Comparison of ENCODE assay signal across 21 mouse cellular contexts in genomic region chr1:86489901-86490300, GRCm38 (mm10). TPM values are rescaled to one million over a fixed set of nuclear protein-coding genes. Genes with fewer than 3 reads are reported as not detected.
A peak's percentile ranks its signal among the peaks of the same experiment; 100 is the strongest.
DNase-seq lines count a peak whose midpoint lies in the region; ATAC-seq and TF ChIP-seq lines count a peak whose summit lies in the region.
"Had no signal": no experiment of that assay in that cellular context is flagged by ENCODE, and none has a peak within 500 bp of the region (broad histone marks: within the 10 kb centered on the region; RNA-seq: fewer than 3 reads in every experiment).

No protein-coding gene starts in this region.

- peak overlapping the region; percentile 76; the same call in 1 of the 2 replicates for H3K27ac ChIP-seq in heart, postnatal 0 days (ENCODE audit: low read depth)
- H3K27ac ChIP-seq in heart, adult 2 months, result no peak overlapping the region
- 0 out of 2 replicates have a peak overlapping the region, but pooled peaks have one; percentile 51 for H3K27ac ChIP-seq in liver, embryonic 12.5 days
- no peak overlapping the region for H3K27ac ChIP-seq in liver, embryonic 11.5 days (ENCODE audit: low read depth, low read length)
- peak overlapping the region; percentile 98 for H3K27ac ChIP-seq in stomach, embryonic 16.5 days (ENCODE audit: low read length)
- H3K27ac ChIP-seq: heart, embryonic 13.5 days; hindbrain, embryonic 14.5 days; intestine, embryonic 15.5 days; layer of hippocampus, adult 2 months; midbrain, embryonic 12.5 days had no signal

- no peak overlapping the region for H3K9ac ChIP-seq in heart, postnatal 0 days (replicated peaks; ENCODE audit: low read depth, low read length)
- H3K9ac ChIP-seq in heart, adult 2 months (ENCODE audit: low read depth, low read length), result no peak overlapping the region
- H3K9ac ChIP-seq in liver, embryonic 12.5 days, result no peak overlapping the region
- no peak overlapping the region for H3K9ac ChIP-seq in liver, embryonic 11.5 days (ENCODE audit: low read depth, low read length)
- no peak overlapping the region for H3K9ac ChIP-seq in stomach, embryonic 16.5 days (ENCODE audit: low read length)
- H3K9ac ChIP-seq: heart, embryonic 13.5 days; hindbrain, embryonic 14.5 days; intestine, embryonic 15.5 days; liver, embryonic 15.5 days; midbrain, embryonic 12.5 days had no signal

- TF ChIP-seq POLR2A in heart, adult 2 months (IDR thresholded peaks at IDR 0.05; ENCODE audit: insufficient read depth, low read depth, low read length), result no peak

- H3K27me3 ChIP-seq in heart, postnatal 0 days (ENCODE audit: control insufficient read depth, insufficient read depth, low read length), result no peaks in the 10 kb centered on the region
- no peaks in the 10 kb centered on the region for H3K27me3 ChIP-seq in heart, adult 2 months (ENCODE audit: control insufficient read depth, insufficient read depth, low read length)
- no peaks in the 10 kb centered on the region for H3K27me3 ChIP-seq in liver, embryonic 12.5 days (replicated peaks)
- no peaks in the 10 kb centered on the region for H3K27me3 ChIP-seq in liver, embryonic 11.5 days (replicated peaks; ENCODE audit: control insufficient read depth, insufficient read depth, low read length)
- H3K27me3 ChIP-seq in stomach, embryonic 16.5 days (ENCODE audit: control insufficient read depth, insufficient read depth, low read length), result no peaks in the 10 kb centered on the region
- H3K27me3 ChIP-seq: heart, embryonic 13.5 days; intestine, embryonic 15.5 days; liver, embryonic 15.5 days; midbrain, embryonic 12.5 days had no signal

- ATAC-seq in heart, postnatal 0 days (ENCODE audit: insufficient read depth, low read depth), result no peak
- ATAC-seq in liver, embryonic 12.5 days, result no peak
- no peak for ATAC-seq in liver, embryonic 11.5 days (replicated peaks; ENCODE audit: low FRiP score)
- no peak for ATAC-seq in stomach, embryonic 16.5 days (ENCODE audit: insufficient read depth, low FRiP score)
- ATAC-seq: CD4-positive, CD25-positive, alpha-beta regulatory T cell, adult 4 months; forebrain, embryonic 14.5 days; intestine, embryonic 15.5 days had no signal

- DNase-seq in heart, postnatal 0 days (ENCODE audit: low spot score), result no peak
- DNase-seq in heart, adult 2 months, result no peak
- no peak for DNase-seq in liver, embryonic 11.5 days (ENCODE audit: low spot score)
- DNase-seq in ES-CJ7 (ENCODE audit: low read depth, low spot score), result peak; percentile 76
- DNase-seq in frontal cortex, postnatal 14 days (ENCODE audit: low spot score in 2 of 2), result no peak
- DNase-seq: adrenal gland, postnatal 25 days; cerebellum, adult 8-10 months; gastrocnemius, postnatal 10 days; heart, postnatal 36 days; kidney, postnatal 25 days; lung, postnatal 14 days had no signal

- intact Hi-C loops in heart, adult 2 months (cut with DNase I), result no loop called here

- TF ChIP-seq CTCF in heart, postnatal 0 days (IDR thresholded peaks at IDR 0.05; ENCODE audit: low read depth), result no peak
- no peak for TF ChIP-seq CTCF in heart, adult 2 months (IDR thresholded peaks at IDR 0.05)

- WGBS in heart, postnatal 0 days, result 90% methylated on average over 4 of the region's 4 CpGs
- 91% methylated on average over 4 of the region's 4 CpGs for WGBS in heart, adult 2 months
- WGBS in liver, embryonic 12.5 days (ENCODE audit: insufficient replicate concordance), result 87% methylated on average over 4 of the region's 4 CpGs
- WGBS in liver, embryonic 11.5 days, result 87% methylated on average over 4 of the region's 4 CpGs
- WGBS in stomach, embryonic 16.5 days, result 93% methylated on average over 4 of the region's 4 CpGs

- TF ChIP-seq EP300 in heart, postnatal 0 days (IDR thresholded peaks at IDR 0.05; ENCODE audit: low read depth), result no peak
- no peak for TF ChIP-seq EP300 in heart, adult 2 months (IDR thresholded peaks at IDR 0.05; ENCODE audit: insufficient read depth, low read depth, low read length)

- H3K9me3 ChIP-seq in heart, postnatal 0 days (replicated peaks; ENCODE audit: control insufficient read depth, low read length), result no peaks in the 10 kb centered on the region
- no peaks in the 10 kb centered on the region for H3K9me3 ChIP-seq in liver, embryonic 12.5 days (replicated peaks)
- H3K9me3 ChIP-seq in liver, embryonic 11.5 days (ENCODE audit: control insufficient read depth, low read length), result no peaks in the 10 kb centered on the region
- H3K9me3 ChIP-seq in stomach, embryonic 16.5 days (replicated peaks; ENCODE audit: control insufficient read depth, low read length), result no peaks in the 10 kb centered on the region
- H3K9me3 ChIP-seq: heart, embryonic 13.5 days; intestine, embryonic 15.5 days; liver, embryonic 15.5 days; midbrain, embryonic 12.5 days had no signal

- H3K36me3 ChIP-seq in heart, postnatal 0 days (replicated peaks; ENCODE audit: control insufficient read depth, insufficient read depth, low read length), result no peaks in the 10 kb centered on the region
- peaks cover 5% of the 10 kb centered on the region; the same call in 1 of the 2 replicates for H3K36me3 ChIP-seq in heart, adult 2 months (ENCODE audit: control insufficient read depth, insufficient read depth, low read length)
- no peaks in the 10 kb centered on the region for H3K36me3 ChIP-seq in liver, embryonic 12.5 days
- H3K36me3 ChIP-seq in liver, embryonic 11.5 days (ENCODE audit: control insufficient read depth, insufficient read depth, low read length), result no peaks in the 10 kb centered on the region
- H3K36me3 ChIP-seq in stomach, embryonic 16.5 days (ENCODE audit: control insufficient read depth, insufficient read depth, low read length), result no peaks in the 10 kb centered on the region
- H3K36me3 ChIP-seq: heart, embryonic 13.5 days; intestine, embryonic 15.5 days; liver, embryonic 15.5 days; midbrain, embryonic 12.5 days had no signal

- H3K4me1 ChIP-seq in heart, postnatal 0 days (ENCODE audit: control insufficient read depth, insufficient read depth), result peaks cover 24% of the 10 kb centered on the region; the same call in 1 of the 2 replicates
- peaks cover 18% of the 10 kb centered on the region for H3K4me1 ChIP-seq in heart, adult 2 months (ENCODE audit: control insufficient read depth, insufficient read depth, low read length)
- peaks cover 50% of the 10 kb centered on the region for H3K4me1 ChIP-seq in liver, embryonic 12.5 days
- H3K4me1 ChIP-seq in liver, embryonic 11.5 days (replicated peaks; ENCODE audit: control insufficient read depth, insufficient read depth, low read length), result peaks cover 23% of the 10 kb centered on the region
- peaks cover 32% of the 10 kb centered on the region for H3K4me1 ChIP-seq in stomach, embryonic 16.5 days (ENCODE audit: control insufficient read depth, insufficient read depth, low read length)

- H3K4me3 ChIP-seq in heart, postnatal 0 days (ENCODE audit: low read depth, low read length), result no peak overlapping the region
- no peak overlapping the region for H3K4me3 ChIP-seq in heart, adult 2 months
- H3K4me3 ChIP-seq in liver, embryonic 12.5 days, result no peak overlapping the region
- no peak overlapping the region for H3K4me3 ChIP-seq in liver, embryonic 11.5 days (ENCODE audit: low read depth, low read length)
- no peak overlapping the region for H3K4me3 ChIP-seq in stomach, embryonic 16.5 days (replicated peaks; ENCODE audit: low read length)
- H3K4me3 ChIP-seq: heart, embryonic 13.5 days; intestine, embryonic 15.5 days; layer of hippocampus, adult 2 months; liver, embryonic 15.5 days; midbrain, embryonic 12.5 days had no signal

- no peaks in the 10 kb centered on the region for H3K79me2 ChIP-seq in heart, adult 2 months (replicated peaks; ENCODE audit: control insufficient read depth, insufficient read depth, low read length)

- H3K4me2 ChIP-seq in heart, postnatal 0 days (ENCODE audit: low read depth, low read length), result no peak overlapping the region
- H3K4me2 ChIP-seq in liver, embryonic 12.5 days, result no peak overlapping the region
- no peak overlapping the region for H3K4me2 ChIP-seq in liver, embryonic 11.5 days
- H3K4me2 ChIP-seq in stomach, embryonic 16.5 days (ENCODE audit: low read depth, low read length), result no peak overlapping the region
- H3K4me2 ChIP-seq: heart, embryonic 13.5 days; hindbrain, embryonic 14.5 days; intestine, embryonic 15.5 days; liver, embryonic 15.5 days; midbrain, embryonic 12.5 days had no signal

RNA-seq across cellular contexts. Expression of gene Ptma, which starts 36.6 kb away (rescaled TPM):
- 379 and 399 TPM in 2 replicates for total RNA-seq in heart, postnatal 0 days (2014; rRNA removed; ENCODE audit: low replicate concordance)
- 597 and 614 TPM in 2 replicates for polyA plus RNA-seq in heart, postnatal 0 days (2015; fragmentation: Nextera tagmentation; extraction: Ambion mirVana)
- total RNA-seq in heart, adult 2 months (2021), result 100 to 1,000 TPM; 200 to 227 TPM
- polyA plus RNA-seq in heart, adult 2 months (2012; rRNA removed), result 169 and 177 TPM in 2 replicates
- 1,639 and 1,657 TPM in 2 replicates for polyA plus RNA-seq in liver, embryonic 12.5 days (2016; fragmentation: Nextera tagmentation; extraction: Ambion mirVana)
- 2,666 and 2,805 TPM in 2 replicates for polyA plus RNA-seq in liver, embryonic 11.5 days (2014; fragmentation: Nextera tagmentation; extraction: Ambion mirVana)
- 1,914 and 2,170 TPM in 2 replicates for polyA plus RNA-seq in stomach, embryonic 16.5 days (2015; fragmentation: Nextera tagmentation; extraction: Ambion mirVana)

Comparison
In these comparisons a context has a peak if more than half of its experiments do, and no peak if none do; other contexts are left out.
1. H3K27ac ChIP-seq: peak in heart, postnatal 0 days (single experiment), liver, embryonic 12.5 days (single experiment) and stomach, embryonic 16.5 days (single experiment); none in heart, adult 2 months (single experiment) and liver, embryonic 11.5 days (single experiment).